10 mouse cellular contexts compared by ENCODE assay signal in the genomic region with DNA sequence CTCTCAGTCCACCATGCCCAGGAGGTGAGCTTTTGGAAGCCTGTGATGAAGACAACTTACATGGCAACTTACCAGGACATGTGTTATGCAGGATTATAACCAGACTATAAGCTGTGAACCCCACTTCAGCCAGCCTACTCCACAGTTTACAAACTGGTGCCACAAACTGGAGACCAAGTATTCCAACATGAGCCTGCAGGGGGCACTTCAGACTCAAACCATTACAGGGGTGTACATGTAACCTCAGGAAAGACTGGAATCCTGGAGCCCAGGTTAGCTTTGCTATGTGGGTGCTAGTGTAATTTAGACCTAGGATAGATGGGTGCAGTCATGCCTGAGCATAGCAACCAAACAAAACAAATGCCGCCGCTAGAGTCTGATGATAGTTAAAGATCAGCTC.
DNase-seq lines count a peak whose midpoint lies in the region; ATAC-seq and TF ChIP-seq lines count a peak whose summit lies in the region.
"Had no signal": no experiment of that assay in that cellular context is flagged by ENCODE, and none has a peak within 500 bp of the region (broad histone marks: within the 10 kb centered on the region; RNA-seq: fewer than 3 reads in every experiment).

No protein-coding gene starts in this region.

- TF ChIP-seq CTCF in forebrain, postnatal 0 days (IDR thresholded peaks at IDR 0.05; ENCODE audit: low read depth), result 0 out of 2 replicates have a peak, but pooled peaks have one; percentile 19
- peak; percentile 36; the same call in 1 of the 2 replicates for TF ChIP-seq CTCF in kidney, postnatal 0 days (IDR thresholded peaks at IDR 0.05; ENCODE audit: low read depth)
- peak; percentile 6 for TF ChIP-seq CTCF in ES-Bruce4 (IDR thresholded peaks at IDR 0.05; ENCODE audit: low read depth, low read length)
- TF ChIP-seq CTCF in cortical plate, adult 2 months (IDR thresholded peaks at IDR 0.05; ENCODE audit: extremely low read depth, insufficient read depth, low read length), result peak; percentile 14; the same call in 1 of the 2 replicates

- no peak overlapping the region for H3K9ac ChIP-seq in forebrain, postnatal 0 days
- no peak overlapping the region for H3K9ac ChIP-seq in forebrain, embryonic 11.5 days (ENCODE audit: low read length)
- no peak overlapping the region for H3K9ac ChIP-seq in kidney, postnatal 0 days (ENCODE audit: low read depth, low read length)
- H3K9ac ChIP-seq in ES-Bruce4 (ENCODE audit: low read depth, poor library complexity, severe bottlenecking), result no peak overlapping the region

- no peak for TF ChIP-seq POLR2A in ES-Bruce4 (IDR thresholded peaks at IDR 0.05; ENCODE audit: insufficient read depth, low read length)
- TF ChIP-seq POLR2A in cortical plate, adult 2 months (IDR thresholded peaks at IDR 0.05; ENCODE audit: extremely low read depth, insufficient read depth, low read length), result no peak

- no peaks in the 10 kb centered on the region for H3K4me1 ChIP-seq in forebrain, postnatal 0 days (ENCODE audit: insufficient read depth)
- H3K4me1 ChIP-seq in forebrain, embryonic 11.5 days (replicated peaks; ENCODE audit: control insufficient read depth, insufficient read depth, low read length), result no peaks in the 10 kb centered on the region; the same call in 1 of the 2 replicates
- H3K4me1 ChIP-seq in kidney, postnatal 0 days (replicated peaks; ENCODE audit: insufficient read depth, low read length), result peaks cover 3% of the 10 kb centered on the region; the same call in 1 of the 2 replicates
- H3K4me1 ChIP-seq in ES-Bruce4 (ENCODE audit: control insufficient read depth, insufficient read depth, low read length), result peaks cover 2% of the 10 kb centered on the region
- no peaks in the 10 kb centered on the region for H3K4me1 ChIP-seq in cortical plate, adult 2 months (ENCODE audit: control insufficient read depth, insufficient read depth, low read length)

- 94% methylated on average over 2 of the region's 2 CpGs for WGBS in forebrain, postnatal 0 days
- 93% methylated on average over 2 of the region's 2 CpGs for WGBS in forebrain, embryonic 11.5 days
- 75% methylated on average over 2 of the region's 2 CpGs for WGBS in kidney, postnatal 0 days

- H3K36me3 ChIP-seq in forebrain, postnatal 0 days (ENCODE audit: insufficient read depth), result no peaks in the 10 kb centered on the region
- H3K36me3 ChIP-seq in forebrain, embryonic 11.5 days (ENCODE audit: control insufficient read depth, insufficient read depth, low read length), result no peaks in the 10 kb centered on the region
- no peaks in the 10 kb centered on the region for H3K36me3 ChIP-seq in kidney, postnatal 0 days (ENCODE audit: insufficient read depth, low read length)
- H3K36me3 ChIP-seq in ES-Bruce4 (ENCODE audit: control insufficient read depth, insufficient read depth, low read length, poor library complexity, severe bottlenecking), result no peaks in the 10 kb centered on the region

- no peaks in the 10 kb centered on the region for H3K27me3 ChIP-seq in forebrain, postnatal 0 days (ENCODE audit: insufficient read depth, low read length)
- no peaks in the 10 kb centered on the region for H3K27me3 ChIP-seq in forebrain, embryonic 11.5 days (ENCODE audit: control insufficient read depth, insufficient read depth, low read length)
- H3K27me3 ChIP-seq in kidney, postnatal 0 days (ENCODE audit: insufficient read depth, low read length), result no peaks in the 10 kb centered on the region
- no peaks in the 10 kb centered on the region for H3K27me3 ChIP-seq in ES-Bruce4 (ENCODE audit: control insufficient read depth, insufficient read depth, low read length, poor library complexity, severe bottlenecking)

- DNase-seq in forebrain, postnatal 0 days, result no peak
- no peak for DNase-seq in forebrain, embryonic 11.5 days (ENCODE audit: low spot score)
- DNase-seq in kidney, postnatal 0 days (ENCODE audit: low spot score), result no peak
- DNase-seq in kidney, postnatal 4 days, result no peak
- no peak for DNase-seq in spleen, postnatal 10 days (ENCODE audit: low spot score in 2 of 2)
- DNase-seq in ovary, postnatal 14 days (ENCODE audit: low spot score), result no peak

- no peaks in the 10 kb centered on the region for H3K9me3 ChIP-seq in forebrain, postnatal 0 days (ENCODE audit: low read length)
- H3K9me3 ChIP-seq in forebrain, embryonic 11.5 days (ENCODE audit: control insufficient read depth, low read length), result no peaks in the 10 kb centered on the region
- H3K9me3 ChIP-seq in kidney, postnatal 0 days (replicated peaks; ENCODE audit: low read length), result no peaks in the 10 kb centered on the region
- H3K9me3 ChIP-seq in ES-Bruce4 (replicated peaks; ENCODE audit: control insufficient read depth, insufficient read depth, low read length, poor library complexity, severe bottlenecking), result no peaks in the 10 kb centered on the region

- no peak overlapping the region for H3K27ac ChIP-seq in forebrain, postnatal 0 days (ENCODE audit: low read depth, low read length)
- no peak overlapping the region for H3K27ac ChIP-seq in forebrain, embryonic 11.5 days (ENCODE audit: low read depth, low read length)
- H3K27ac ChIP-seq in kidney, postnatal 0 days, result no peak overlapping the region
- H3K27ac ChIP-seq in ES-Bruce4 (ENCODE audit: insufficient read depth, low read length), result no peak overlapping the region
- H3K27ac ChIP-seq in cortical plate, adult 2 months (ENCODE audit: insufficient read depth, low read length), result no peak overlapping the region
- H3K27ac ChIP-seq: macrophage had no signal

- TF ChIP-seq EP300 in ES-Bruce4 (IDR thresholded peaks at IDR 0.05; ENCODE audit: insufficient read depth, low read depth, low read length), result no peak

- no peak for ATAC-seq in forebrain, postnatal 0 days
- no peak for ATAC-seq in forebrain, embryonic 11.5 days (replicated peaks; ENCODE audit: low FRiP score)
- no peak for ATAC-seq in kidney, postnatal 0 days (replicated peaks; ENCODE audit: low FRiP score, low read depth)

- no peak overlapping the region for H3K4me3 ChIP-seq in forebrain, postnatal 0 days (ENCODE audit: low read depth, low read length)
- H3K4me3 ChIP-seq in forebrain, embryonic 11.5 days (ENCODE audit: low read depth, low read length), result no peak overlapping the region
- no peak overlapping the region for H3K4me3 ChIP-seq in kidney, postnatal 0 days (replicated peaks; ENCODE audit: low read depth, low read length)
- H3K4me3 ChIP-seq in ES-Bruce4 (ENCODE audit: low read depth, low read length), result no peak overlapping the region
- no peak overlapping the region for H3K4me3 ChIP-seq in cortical plate, adult 2 months (ENCODE audit: insufficient read depth, low read length)
- H3K4me3 ChIP-seq: erythroblast, embryonic 14.5 days had no signal

- no peak overlapping the region for H3K4me2 ChIP-seq in forebrain, postnatal 0 days (ENCODE audit: low read depth)
- no peak overlapping the region for H3K4me2 ChIP-seq in forebrain, embryonic 11.5 days (ENCODE audit: low read depth, low read length, severe bottlenecking)
- H3K4me2 ChIP-seq in kidney, postnatal 0 days (ENCODE audit: low read length), result no peak overlapping the region
